11 mouse cellular contexts compared by ENCODE assay signal in genomic region chr19:57586172-57586571, GRCm38 (mm10). TPM values are rescaled to one million over a fixed set of nuclear protein-coding genes. Genes with fewer than 3 reads are reported as not detected.
DNase-seq lines count a peak whose midpoint lies in the region; ATAC-seq lines count a peak whose summit lies in the region.
"Had no signal": no experiment of that assay in that cellular context is flagged by ENCODE, and none has a peak within 500 bp of the region (broad histone marks: within the 10 kb centered on the region; RNA-seq: fewer than 3 reads in every experiment).

No protein-coding gene starts in this region.

- no peaks in the 10 kb centered on the region for H3K9me3 ChIP-seq in heart, embryonic 12.5 days (replicated peaks)
- no peaks in the 10 kb centered on the region for H3K9me3 ChIP-seq in midbrain, embryonic 11.5 days (ENCODE audit: control insufficient read depth, low read length)
- H3K9me3 ChIP-seq in midbrain, embryonic 16.5 days (replicated peaks; ENCODE audit: control insufficient read depth, low read length, poor library complexity, severe bottlenecking): no peaks in the 10 kb centered on the region
- H3K9me3 ChIP-seq in intestine, embryonic 16.5 days (ENCODE audit: control insufficient read depth, low read length): no peaks in the 10 kb centered on the region
- H3K9me3 ChIP-seq: neural tube, embryonic 13.5 days had no signal

- 14% methylated on average over 10 of the region's 10 CpGs for WGBS in heart, embryonic 12.5 days
- WGBS in midbrain, embryonic 11.5 days: 50% methylated on average over 10 of the region's 10 CpGs
- WGBS in midbrain, embryonic 16.5 days: 38% methylated on average over 10 of the region's 10 CpGs
- 17% methylated on average over 10 of the region's 10 CpGs for WGBS in intestine, embryonic 16.5 days

- intact Hi-C loops in heart, postnatal 25 days (cut with DNase I): no loop called here

- peaks cover 10% of the 10 kb centered on the region for H3K4me1 ChIP-seq in heart, embryonic 12.5 days (replicated peaks)
- H3K4me1 ChIP-seq in midbrain, embryonic 11.5 days (ENCODE audit: control insufficient read depth, insufficient read depth, low read length): no peaks in the 10 kb centered on the region
- peaks cover 5% of the 10 kb centered on the region; the same call in 1 of the 2 replicates for H3K4me1 ChIP-seq in midbrain, embryonic 16.5 days (ENCODE audit: control insufficient read depth, insufficient read depth, low read length)
- H3K4me1 ChIP-seq in intestine, embryonic 16.5 days (ENCODE audit: control insufficient read depth, insufficient read depth, low read length): peaks cover 3% of the 10 kb centered on the region; the same call in 1 of the 2 replicates

- H3K9ac ChIP-seq in heart, embryonic 12.5 days: no peak overlapping the region
- no peak overlapping the region for H3K9ac ChIP-seq in midbrain, embryonic 11.5 days (ENCODE audit: low read length)
- H3K9ac ChIP-seq in midbrain, embryonic 16.5 days (ENCODE audit: low read depth, low read length): no peak overlapping the region
- no peak overlapping the region for H3K9ac ChIP-seq in intestine, embryonic 16.5 days (ENCODE audit: low read depth, low read length)
- H3K9ac ChIP-seq: neural tube, embryonic 13.5 days had no signal

- H3K27me3 ChIP-seq in heart, embryonic 12.5 days (replicated peaks): no peaks in the 10 kb centered on the region
- H3K27me3 ChIP-seq in midbrain, embryonic 11.5 days (ENCODE audit: control insufficient read depth, insufficient read depth, low read length): no peaks in the 10 kb centered on the region
- H3K27me3 ChIP-seq in midbrain, embryonic 16.5 days (ENCODE audit: control insufficient read depth, insufficient read depth, low read depth, low read length): no peaks in the 10 kb centered on the region
- H3K27me3 ChIP-seq in intestine, embryonic 16.5 days (replicated peaks; ENCODE audit: control insufficient read depth, insufficient read depth, low read length): no peaks in the 10 kb centered on the region
- H3K27me3 ChIP-seq: neural tube, embryonic 13.5 days had no signal

- DNase-seq in heart, postnatal 25 days (ENCODE audit: low spot score): no peak
- DNase-seq in midbrain, embryonic 11.5 days (ENCODE audit: low spot score, missing footprints): peak; percentile 17
- peak; percentile 36 for DNase-seq in thymus, postnatal 4 days
- no peak for DNase-seq in adrenal gland, postnatal 10 days
- DNase-seq in layer of hippocampus, postnatal 10 days (ENCODE audit: low spot score in 2 of 2): no peak

- peak; percentile 45; the same call in 1 of the 2 replicates for ATAC-seq in heart, embryonic 12.5 days (ENCODE audit: insufficient number of reproducible peaks, low FRiP score)
- no peak for ATAC-seq in midbrain, embryonic 11.5 days (ENCODE audit: low FRiP score)
- ATAC-seq in midbrain, embryonic 16.5 days: no peak
- peak; percentile 26; the same call in 1 of the 2 replicates for ATAC-seq in intestine, embryonic 16.5 days

- no peak overlapping the region for H3K27ac ChIP-seq in heart, embryonic 12.5 days (ENCODE audit: poor library complexity, severe bottlenecking)
- H3K27ac ChIP-seq in midbrain, embryonic 11.5 days (ENCODE audit: low read depth, low read length): no peak overlapping the region
- H3K27ac ChIP-seq in midbrain, embryonic 16.5 days (ENCODE audit: low read length): no peak overlapping the region
- H3K27ac ChIP-seq in intestine, embryonic 16.5 days (ENCODE audit: low read length): no peak overlapping the region
- H3K27ac ChIP-seq: macrophage; neural tube, embryonic 13.5 days had no signal

- H3K4me2 ChIP-seq in heart, embryonic 12.5 days: peak overlapping the region; percentile 43
- no peak overlapping the region for H3K4me2 ChIP-seq in midbrain, embryonic 11.5 days
- H3K4me2 ChIP-seq in midbrain, embryonic 16.5 days (ENCODE audit: low read length): no peak overlapping the region
- 0 out of 2 replicates have a peak overlapping the region, but pooled peaks have one; percentile 8 for H3K4me2 ChIP-seq in intestine, embryonic 16.5 days (ENCODE audit: low read depth, low read length)
- H3K4me2 ChIP-seq: neural tube, embryonic 13.5 days had no signal

- no peak overlapping the region for H3K4me3 ChIP-seq in heart, embryonic 12.5 days
- no peak overlapping the region for H3K4me3 ChIP-seq in midbrain, embryonic 11.5 days (ENCODE audit: low read depth, low read length)
- H3K4me3 ChIP-seq in midbrain, embryonic 16.5 days (ENCODE audit: low read depth, low read length): no peak overlapping the region
- H3K4me3 ChIP-seq in intestine, embryonic 16.5 days (ENCODE audit: low read length): no peak overlapping the region
- H3K4me3 ChIP-seq: erythroblast, embryonic 14.5 days; neural tube, embryonic 13.5 days had no signal

- H3K36me3 ChIP-seq in heart, embryonic 12.5 days: no peaks in the 10 kb centered on the region
- no peaks in the 10 kb centered on the region for H3K36me3 ChIP-seq in midbrain, embryonic 11.5 days (ENCODE audit: control insufficient read depth, insufficient read depth, low read length)
- H3K36me3 ChIP-seq in midbrain, embryonic 16.5 days (ENCODE audit: control insufficient read depth, insufficient read depth, low read length): no peaks in the 10 kb centered on the region
- H3K36me3 ChIP-seq in intestine, embryonic 16.5 days (ENCODE audit: control insufficient read depth, insufficient read depth, low read length): no peaks in the 10 kb centered on the region
- H3K36me3 ChIP-seq: neural tube, embryonic 13.5 days had no signal

RNA-seq across cellular contexts. Expression of gene Atrnl1, which starts 24.7 kb away (rescaled TPM):
- 5.1 and 6.5 TPM in 2 replicates for polyA plus RNA-seq in heart, embryonic 12.5 days (2016; fragmentation: Nextera tagmentation; extraction: Ambion mirVana)
- total RNA-seq in heart, postnatal 25 days (2021): 10 to 100 TPM; 13.8 to 16.1 TPM
- 5.6 and 6.4 TPM in 2 replicates for polyA plus RNA-seq in midbrain, embryonic 11.5 days (2014; fragmentation: Nextera tagmentation; extraction: Ambion mirVana)
- polyA plus RNA-seq in midbrain, embryonic 16.5 days (2015; fragmentation: Nextera tagmentation; extraction: Ambion mirVana): 8.1 and 8.3 TPM in 2 replicates
- polyA plus RNA-seq in intestine, embryonic 16.5 days (2015; fragmentation: Nextera tagmentation; extraction: Ambion mirVana): 2.8 and 3.3 TPM in 2 replicates
- total RNA-seq in adrenal gland, postnatal 10 days (2021): 10 to 100 TPM; 25.3 to 33.2 TPM
- 10 to 100 TPM; 69.7 to 72.4 TPM for total RNA-seq in layer of hippocampus, postnatal 10 days (2021)

Comparison
In these comparisons a context has a peak if more than half of its experiments do, and no peak if none do; other contexts are left out.
1. ATAC-seq: peak in heart, embryonic 12.5 days (single experiment) and intestine, embryonic 16.5 days (single experiment); none in midbrain, embryonic 11.5 days (single experiment) and midbrain, embryonic 16.5 days (single experiment).
2. H3K4me2 ChIP-seq: peak in heart, embryonic 12.5 days (single experiment) and intestine, embryonic 16.5 days (single experiment); none in midbrain, embryonic 11.5 days (single experiment) and midbrain, embryonic 16.5 days (single experiment).
3. DNase-seq: peak in midbrain, embryonic 11.5 days (single experiment) and thymus, postnatal 4 days (single experiment); none in heart, postnatal 25 days (single experiment), adrenal gland, postnatal 10 days (single experiment) and layer of hippocampus, postnatal 10 days (0 of 2).